Mouse (Mus musculus): ENCODE measurements around the gene Hspb9. TPM values are rescaled to one million over a fixed set of nuclear protein-coding genes. Genes with fewer than 3 reads are reported as not detected.

Gene Hspb9
- polyA plus RNA-seq, 1 experiment from 2014 or later, result not detected

GRCm38 (mm10) chr11:100745085-100745484, 31.4 kb downstream of the Hspb9 start:
- no peak for ATAC-seq

GRCm38 (mm10) chr11:100746546-100746945, 32.9 kb downstream of the Hspb9 start:
- Histone ChIP-seq H3K9me3 (replicated peaks; ENCODE audit: control insufficient read depth, low read length) (no peaks in the 10 kb centered on the region), H3K27me3 (replicated peaks; ENCODE audit: control insufficient read depth, insufficient read depth, low read length) (no peaks in the 10 kb centered on the region), H3K27ac (ENCODE audit: low read depth, low read length) (no peak overlapping the region), H3K9ac (ENCODE audit: low read length) (no peak overlapping the region), H3K36me3 (ENCODE audit: control insufficient read depth, insufficient read depth, low read length) (0 out of 2 replicates have a peak, but pooled peaks cover under 1% of the 10 kb centered on the region), H3K4me2 (ENCODE audit: low read length) (no peak overlapping the region), H3K4me3 (ENCODE audit: low read depth, low read length) (no peak overlapping the region), H3K4me1 (ENCODE audit: control insufficient read depth, insufficient read depth, low read length) (no peaks in the 10 kb centered on the region)
- 88% methylated on average over 10 of the region's 10 CpGs for WGBS
- DNase-seq (ENCODE audit: low spot score) (no peak), ATAC-seq (no peak)

More at GRCm38 (mm10) chr11:100745085-100745484, 31.4 kb downstream of the Hspb9 start:
- no peaks in the 10 kb centered on the region for H3K4me1 ChIP-seq (ENCODE audit: control insufficient read depth, insufficient read depth, low read length)
- no peak overlapping the region for H3K27ac ChIP-seq (ENCODE audit: low read depth, low read length)
- H3K36me3 ChIP-seq (ENCODE audit: control insufficient read depth, insufficient read depth, low read length), result no peaks in the 10 kb centered on the region
- no peak overlapping the region for H3K9ac ChIP-seq (ENCODE audit: low read length)
- no peaks in the 10 kb centered on the region for H3K27me3 ChIP-seq (replicated peaks; ENCODE audit: control insufficient read depth, insufficient read depth, low read length)
- H3K4me3 ChIP-seq (ENCODE audit: low read depth, low read length), result no peak overlapping the region
- H3K4me2 ChIP-seq (ENCODE audit: low read length), result no peak overlapping the region
- peak; percentile 75 for DNase-seq (ENCODE audit: low spot score)
- 21% methylated on average over 6 of the region's 6 CpGs for WGBS
- H3K9me3 ChIP-seq (replicated peaks; ENCODE audit: control insufficient read depth, low read length), result no peaks in the 10 kb centered on the region

- no peak for ATAC-seq
- no peak overlapping the region for H3K27ac ChIP-seq (ENCODE audit: low read depth, low read length)
- no peaks in the 10 kb centered on the region for H3K27me3 ChIP-seq (replicated peaks; ENCODE audit: control insufficient read depth, insufficient read depth, low read length)
- DNase-seq (ENCODE audit: low spot score), result no peak
- H3K4me1 ChIP-seq (ENCODE audit: control insufficient read depth, insufficient read depth, low read length), result no peaks in the 10 kb centered on the region
- no peaks in the 10 kb centered on the region for H3K9me3 ChIP-seq (replicated peaks; ENCODE audit: control insufficient read depth, low read length)
- no peak overlapping the region for H3K4me3 ChIP-seq (ENCODE audit: low read depth, low read length)
- no peak overlapping the region for H3K4me2 ChIP-seq (ENCODE audit: low read length)
- H3K36me3 ChIP-seq (ENCODE audit: control insufficient read depth, insufficient read depth, low read length), result 0 out of 2 replicates have a peak, but pooled peaks cover 2% of the 10 kb centered on the region
- 72% methylated on average over 5 of the region's 5 CpGs for WGBS
- no peak overlapping the region for H3K9ac ChIP-seq (ENCODE audit: low read length)
Measured at GRCm38 (mm10) chr11:100747114-100747513, 33.5 kb downstream of the Hspb9 start.

GRCm38 (mm10) chr11:100748620-100749019, 35.0 kb downstream of the Hspb9 start:
- no peak overlapping the region for H3K4me3 ChIP-seq (ENCODE audit: low read depth, low read length)
- no peak for ATAC-seq
- no peak for DNase-seq (ENCODE audit: low spot score)
- H3K27ac ChIP-seq (ENCODE audit: low read depth, low read length), result no peak overlapping the region
- H3K27me3 ChIP-seq (replicated peaks; ENCODE audit: control insufficient read depth, insufficient read depth, low read length), result no peaks in the 10 kb centered on the region
- H3K4me2 ChIP-seq (ENCODE audit: low read length), result no peak overlapping the region
- no peaks in the 10 kb centered on the region for H3K9me3 ChIP-seq (replicated peaks; ENCODE audit: control insufficient read depth, low read length)
- H3K4me1 ChIP-seq (ENCODE audit: control insufficient read depth, insufficient read depth, low read length), result no peaks in the 10 kb centered on the region
- 82% methylated on average over 4 of the region's 4 CpGs for WGBS
- H3K36me3 ChIP-seq (ENCODE audit: control insufficient read depth, insufficient read depth, low read length), result 0 out of 2 replicates have a peak, but pooled peaks cover 2% of the 10 kb centered on the region
- no peak overlapping the region for H3K9ac ChIP-seq (ENCODE audit: low read length)

GRCm38 (mm10) chr11:100749469-100749868, 35.8 kb downstream of the Hspb9 start:
- Histone ChIP-seq H3K9me3 (replicated peaks; ENCODE audit: control insufficient read depth, low read length) (no peaks in the 10 kb centered on the region), H3K4me3 (ENCODE audit: low read depth, low read length) (no peak overlapping the region), H3K27ac (ENCODE audit: low read depth, low read length) (no peak overlapping the region), H3K36me3 (ENCODE audit: control insufficient read depth, insufficient read depth, low read length) (0 out of 2 replicates have a peak, but pooled peaks cover 2% of the 10 kb centered on the region), H3K4me2 (ENCODE audit: low read length) (no peak overlapping the region), H3K9ac (ENCODE audit: low read length) (no peak overlapping the region), H3K27me3 (replicated peaks; ENCODE audit: control insufficient read depth, insufficient read depth, low read length) (no peaks in the 10 kb centered on the region), H3K4me1 (ENCODE audit: control insufficient read depth, insufficient read depth, low read length) (no peaks in the 10 kb centered on the region)
- no peak for ATAC-seq
- DNase-seq (ENCODE audit: low spot score), result no peak
- WGBS, result 61% methylated on average over 25 of the region's 25 CpGs

GRCm38 (mm10) chr11:100750127-100750526, 36.5 kb downstream of the Hspb9 start:
- WGBS, result 92% methylated on average over 16 of the region's 16 CpGs
- no peak overlapping the region for H3K4me2 ChIP-seq (ENCODE audit: low read length)
- 0 out of 2 replicates have a peak, but pooled peaks cover 6% of the 10 kb centered on the region for H3K36me3 ChIP-seq (ENCODE audit: control insufficient read depth, insufficient read depth, low read length)
- no peak overlapping the region for H3K9ac ChIP-seq (ENCODE audit: low read length)
- no peaks in the 10 kb centered on the region for H3K27me3 ChIP-seq (replicated peaks; ENCODE audit: control insufficient read depth, insufficient read depth, low read length)
- H3K27ac ChIP-seq (ENCODE audit: low read depth, low read length), result no peak overlapping the region
- DNase-seq (ENCODE audit: low spot score), result no peak
- no peak for ATAC-seq
- no peaks in the 10 kb centered on the region for H3K4me1 ChIP-seq (ENCODE audit: control insufficient read depth, insufficient read depth, low read length)
- H3K9me3 ChIP-seq (replicated peaks; ENCODE audit: control insufficient read depth, low read length), result no peaks in the 10 kb centered on the region
- H3K4me3 ChIP-seq (ENCODE audit: low read depth, low read length), result no peak overlapping the region

- Histone ChIP-seq H3K27ac (ENCODE audit: low read depth, low read length) (no peak overlapping the region), H3K4me2 (ENCODE audit: low read length) (no peak overlapping the region), H3K9ac (ENCODE audit: low read length) (no peak overlapping the region), H3K9me3 (replicated peaks; ENCODE audit: control insufficient read depth, low read length) (no peaks in the 10 kb centered on the region), H3K4me3 (ENCODE audit: low read depth, low read length) (no peak overlapping the region), H3K36me3 (ENCODE audit: control insufficient read depth, insufficient read depth, low read length) (0 out of 2 replicates have a peak, but pooled peaks cover 6% of the 10 kb centered on the region), H3K27me3 (replicated peaks; ENCODE audit: control insufficient read depth, insufficient read depth, low read length) (no peaks in the 10 kb centered on the region), H3K4me1 (ENCODE audit: control insufficient read depth, insufficient read depth, low read length) (no peaks in the 10 kb centered on the region)
- WGBS, result 47% methylated on average over 10 of the region's 10 CpGs
- ATAC-seq (no peak), DNase-seq (ENCODE audit: low spot score) (no peak)
Measured at GRCm38 (mm10) chr11:100752294-100752693, 38.6 kb downstream of the Hspb9 start.

- 85% methylated on average over 12 of the region's 12 CpGs for WGBS
- Histone ChIP-seq H3K4me2 (ENCODE audit: low read length) (no peak overlapping the region), H3K27ac (ENCODE audit: low read depth, low read length) (no peak overlapping the region), H3K4me1 (ENCODE audit: control insufficient read depth, insufficient read depth, low read length) (no peaks in the 10 kb centered on the region), H3K36me3 (ENCODE audit: control insufficient read depth, insufficient read depth, low read length) (0 out of 2 replicates have a peak, but pooled peaks cover 6% of the 10 kb centered on the region), H3K9me3 (replicated peaks; ENCODE audit: control insufficient read depth, low read length) (no peaks in the 10 kb centered on the region), H3K4me3 (ENCODE audit: low read depth, low read length) (no peak overlapping the region), H3K9ac (ENCODE audit: low read length) (no peak overlapping the region), H3K27me3 (replicated peaks; ENCODE audit: control insufficient read depth, insufficient read depth, low read length) (0 out of 2 replicates have a peak, but pooled peaks cover 4% of the 10 kb centered on the region)
- ATAC-seq (no peak), DNase-seq (ENCODE audit: low spot score) (no peak)
Measured at GRCm38 (mm10) chr11:100754021-100754692, 40.5 kb downstream of the Hspb9 start.

- no peak for DNase-seq (ENCODE audit: low spot score)
- WGBS, result 91% methylated on average over 3 of the region's 3 CpGs
- peaks cover 5% of the 10 kb centered on the region; the same call in 1 of the 2 replicates for H3K4me1 ChIP-seq (ENCODE audit: control insufficient read depth, insufficient read depth, low read length)
- no peak overlapping the region for H3K9ac ChIP-seq (ENCODE audit: low read length)
- ATAC-seq, result no peak
- no peak overlapping the region for H3K27ac ChIP-seq (ENCODE audit: low read depth, low read length)
- H3K27me3 ChIP-seq (replicated peaks; ENCODE audit: control insufficient read depth, insufficient read depth, low read length), result peaks cover 7% of the 10 kb centered on the region; the same call in 1 of the 2 replicates
- H3K9me3 ChIP-seq (replicated peaks; ENCODE audit: control insufficient read depth, low read length), result no peaks in the 10 kb centered on the region
- no peak overlapping the region for H3K4me2 ChIP-seq (ENCODE audit: low read length)
- H3K4me3 ChIP-seq (ENCODE audit: low read depth, low read length), result no peak overlapping the region
- 0 out of 2 replicates have a peak, but pooled peaks cover 6% of the 10 kb centered on the region for H3K36me3 ChIP-seq (ENCODE audit: control insufficient read depth, insufficient read depth, low read length)
Measured at GRCm38 (mm10) chr11:100754693-100755057, 41.0 kb downstream of the Hspb9 start.
